Mouse (Mus musculus): ENCODE measurements around the gene Efcab11. TPM values are rescaled to one million over a fixed set of nuclear protein-coding genes. Genes with fewer than 3 reads are reported as not detected.

Gene Efcab11
- total and polyA plus RNA-seq, 3 experiments: 2.5 to 3.5 TPM; not detected in 1

DNA sequence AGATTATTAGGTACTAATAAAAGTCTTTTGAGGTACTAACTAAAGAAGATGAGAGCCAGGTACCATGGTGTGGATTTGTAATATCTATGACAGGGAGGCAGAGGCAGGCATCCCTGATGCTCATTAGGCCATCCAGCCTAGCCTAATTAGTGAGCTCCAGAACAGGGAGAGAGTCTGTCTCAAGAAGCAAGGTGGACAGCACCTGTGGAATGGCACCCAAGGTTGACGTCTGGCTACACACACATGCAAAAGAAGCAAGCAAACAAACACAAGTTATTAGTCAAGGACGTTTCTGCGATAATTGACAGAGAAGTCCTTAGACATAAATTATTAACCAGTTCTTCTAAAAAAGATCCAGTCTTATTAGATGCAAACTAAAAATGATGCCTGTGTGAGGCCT, 114.6 kb downstream of the Efcab11 start:
- Histone ChIP-seq H3K79me2 (ENCODE audit: control insufficient read depth, insufficient read depth, low read length, poor library complexity) (no peaks in the 10 kb centered on the region), H3K9me3 (replicated peaks; ENCODE audit: insufficient read depth, low read length) (no peaks in the 10 kb centered on the region), H3K27ac (ENCODE audit: control insufficient read depth, low read depth, low read length) (no peak overlapping the region), H3K9ac (ENCODE audit: control insufficient read depth, low read depth, low read length, poor library complexity, severe bottlenecking) (no peak overlapping the region), H3K36me3 (ENCODE audit: control insufficient read depth in 1 of 2, insufficient read depth in 2 of 2, low read length in 2 of 2) (no peaks in the 10 kb centered on the region), H3K4me3 (ENCODE audit: control insufficient read depth in 1 of 2, insufficient read depth in 1 of 2, low read depth in 2 of 2, low read length in 2 of 2) (no peak overlapping the region), H3K27me3 (ENCODE audit: control insufficient read depth in 1 of 2, insufficient read depth in 2 of 2, low read length in 2 of 2) (no peaks in the 10 kb centered on the region), H3K4me1 (ENCODE audit: control insufficient read depth in 1 of 2, insufficient read depth in 2 of 2, low read length in 2 of 2) (no peaks in the 10 kb centered on the region)
- no peak for DNase-seq (ENCODE audit: low read depth, low spot score)
- TF ChIP-seq ELF1 (IDR thresholded peaks at IDR 0.05; ENCODE audit: low read depth, low read length) (no peak), CHD1 (IDR thresholded peaks at IDR 0.05; ENCODE audit: low read depth, low read length) (no peak), MXI1 (IDR thresholded peaks at IDR 0.05; ENCODE audit: low read depth, low read length) (no peak), GABPA (IDR thresholded peaks at IDR 0.05; ENCODE audit: low read depth, low read length) (no peak), JUND (IDR thresholded peaks at IDR 0.05; ENCODE audit: low read depth, low read length) (no peak), RCOR1 (IDR thresholded peaks at IDR 0.05; ENCODE audit: low read depth, low read length) (no peak), ZMIZ1 (IDR thresholded peaks at IDR 0.05; ENCODE audit: low read depth, low read length) (no peak), MAZ (IDR thresholded peaks at IDR 0.05; ENCODE audit: low read depth, low read length) (no peak), RAD21 (IDR thresholded peaks at IDR 0.05; ENCODE audit: low read depth, low read length) (no peak), KAT2A (conservative IDR thresholded peaks at IDR 0.05; ENCODE audit: low read depth, low read length) (no peak), POLR2AphosphoS2 (IDR thresholded peaks at IDR 0.05; ENCODE audit: low read length) (no peak), POLR2AphosphoS5 (IDR thresholded peaks at IDR 0.05; ENCODE audit: borderline replicate concordance, low read depth, low read length) (no peak), CTCF (IDR thresholded peaks at IDR 0.05 in 2 of 3, conservative IDR thresholded peaks at IDR 0.05 in 1 of 3; ENCODE audit: control insufficient read depth in 1 of 3, insufficient read depth in 1 of 3, low read depth in 2 of 3, low read length in 3 of 3, poor library complexity in 1 of 3, severe bottlenecking in 1 of 3) (no peak), TCF12 (IDR thresholded peaks at IDR 0.05; ENCODE audit: low read depth, low read length) (no peak), SMC3 (IDR thresholded peaks at IDR 0.05; ENCODE audit: low read depth, low read length) (no peak), BHLHE40 (IDR thresholded peaks at IDR 0.05; ENCODE audit: borderline replicate concordance, low read depth, low read length) (no peak), UBTF (IDR thresholded peaks at IDR 0.05; ENCODE audit: borderline replicate concordance, insufficient read depth, low read depth, low read length) (no peak), TBP (IDR thresholded peaks at IDR 0.05; ENCODE audit: low read depth, low read length) (no peak), POLR2A (IDR thresholded peaks at IDR 0.05; ENCODE audit: control insufficient read depth in 1 of 2, insufficient read depth in 1 of 2, low read depth in 1 of 2, low read length in 2 of 2, poor library complexity in 1 of 2) (no peak)

GRCm38 (mm10) chr12:99767691-99768090, 116.5 kb downstream of the Efcab11 start:
- Histone ChIP-seq H3K9me3 (replicated peaks; ENCODE audit: insufficient read depth, low read length) (no peaks in the 10 kb centered on the region), H3K9ac (ENCODE audit: control insufficient read depth, low read depth, low read length, poor library complexity, severe bottlenecking) (no peak overlapping the region), H3K27me3 (ENCODE audit: control insufficient read depth in 1 of 2, insufficient read depth in 2 of 2, low read length in 2 of 2) (no peaks in the 10 kb centered on the region), H3K4me1 (ENCODE audit: control insufficient read depth in 1 of 2, insufficient read depth in 2 of 2, low read length in 2 of 2) (no peaks in the 10 kb centered on the region), H3K79me2 (ENCODE audit: control insufficient read depth, insufficient read depth, low read length, poor library complexity) (no peaks in the 10 kb centered on the region), H3K4me3 (ENCODE audit: control insufficient read depth in 1 of 2, insufficient read depth in 1 of 2, low read depth in 2 of 2, low read length in 2 of 2) (no peak overlapping the region), H3K27ac (ENCODE audit: control insufficient read depth, low read depth, low read length) (no peak overlapping the region), H3K36me3 (ENCODE audit: control insufficient read depth in 1 of 2, insufficient read depth in 2 of 2, low read length in 2 of 2) (no peaks in the 10 kb centered on the region)
- TF ChIP-seq POLR2AphosphoS5 (IDR thresholded peaks at IDR 0.05; ENCODE audit: borderline replicate concordance, low read depth, low read length) (no peak), JUND (IDR thresholded peaks at IDR 0.05; ENCODE audit: low read depth, low read length) (no peak), GATA1 (IDR thresholded peaks at IDR 0.05; ENCODE audit: low read depth, low read length) (no peak), SMC3 (IDR thresholded peaks at IDR 0.05; ENCODE audit: low read depth, low read length) (no peak), NELFE (IDR thresholded peaks at IDR 0.05; ENCODE audit: low read depth, low read length) (no peak), E2F4 (IDR thresholded peaks at IDR 0.05; ENCODE audit: borderline replicate concordance, low read depth, low read length) (no peak), MAFK (IDR thresholded peaks at IDR 0.05; ENCODE audit: borderline replicate concordance, low read depth, low read length) (no peak), MAX (IDR thresholded peaks at IDR 0.05; ENCODE audit: low read length) (no peak), BHLHE40 (IDR thresholded peaks at IDR 0.05; ENCODE audit: borderline replicate concordance, low read depth, low read length) (no peak), MEF2A (IDR thresholded peaks at IDR 0.05; ENCODE audit: extremely low read depth, insufficient replicate concordance, low read depth, low read length, poor library complexity, severe bottlenecking) (no peak), HCFC1 (IDR thresholded peaks at IDR 0.05; ENCODE audit: low read depth, low read length) (no peak), ETS1 (IDR thresholded peaks at IDR 0.05; ENCODE audit: low read depth, low read length) (no peak)
- DNase-seq (ENCODE audit: low read depth, low spot score): no peak
